Mouse (Mus musculus): ENCODE data around the gene Selenok. TPM values are rescaled to one million over a fixed set of nuclear protein-coding genes. Genes with fewer than 3 reads are reported as not detected.

Gene Selenok
- polyA plus RNA-seq, 1 experiment from 2014 or later: 460 TPM

DNA sequence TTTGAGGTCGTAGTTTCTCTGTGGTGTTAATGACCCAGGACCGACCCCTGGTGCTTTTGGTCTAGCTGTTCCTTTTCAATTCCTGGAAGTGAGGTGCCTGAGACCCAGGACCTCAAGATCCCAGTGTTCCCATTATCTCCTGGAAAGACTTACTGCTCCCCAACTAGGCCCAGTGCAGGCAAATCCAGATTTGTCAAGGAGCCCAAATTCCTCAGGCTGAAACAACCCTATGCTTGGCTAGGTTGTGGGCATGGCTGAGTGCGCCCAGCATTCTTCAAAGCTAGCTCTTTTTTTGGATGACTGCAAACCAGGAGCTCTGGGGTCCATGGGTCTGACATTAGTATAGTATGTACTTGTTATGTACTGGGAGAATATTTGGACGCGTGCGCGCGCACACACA, 51.3 kb downstream of the Selenok start:
- no peaks in the 10 kb centered on the region for H3K36me3 ChIP-seq (ENCODE audit: poor library complexity, severe bottlenecking)
- no peak for ATAC-seq
- no peak overlapping the region for H3K27ac ChIP-seq
- no peaks in the 10 kb centered on the region for H3K27me3 ChIP-seq
- no peak overlapping the region for H3K4me2 ChIP-seq
- H3K9ac ChIP-seq: no peak overlapping the region
- no peaks in the 10 kb centered on the region for H3K9me3 ChIP-seq (replicated peaks)
- WGBS: 92% methylated on average over 8 of the region's 8 CpGs
- H3K4me1 ChIP-seq: no peaks in the 10 kb centered on the region
- H3K4me3 ChIP-seq: no peak overlapping the region

DNA sequence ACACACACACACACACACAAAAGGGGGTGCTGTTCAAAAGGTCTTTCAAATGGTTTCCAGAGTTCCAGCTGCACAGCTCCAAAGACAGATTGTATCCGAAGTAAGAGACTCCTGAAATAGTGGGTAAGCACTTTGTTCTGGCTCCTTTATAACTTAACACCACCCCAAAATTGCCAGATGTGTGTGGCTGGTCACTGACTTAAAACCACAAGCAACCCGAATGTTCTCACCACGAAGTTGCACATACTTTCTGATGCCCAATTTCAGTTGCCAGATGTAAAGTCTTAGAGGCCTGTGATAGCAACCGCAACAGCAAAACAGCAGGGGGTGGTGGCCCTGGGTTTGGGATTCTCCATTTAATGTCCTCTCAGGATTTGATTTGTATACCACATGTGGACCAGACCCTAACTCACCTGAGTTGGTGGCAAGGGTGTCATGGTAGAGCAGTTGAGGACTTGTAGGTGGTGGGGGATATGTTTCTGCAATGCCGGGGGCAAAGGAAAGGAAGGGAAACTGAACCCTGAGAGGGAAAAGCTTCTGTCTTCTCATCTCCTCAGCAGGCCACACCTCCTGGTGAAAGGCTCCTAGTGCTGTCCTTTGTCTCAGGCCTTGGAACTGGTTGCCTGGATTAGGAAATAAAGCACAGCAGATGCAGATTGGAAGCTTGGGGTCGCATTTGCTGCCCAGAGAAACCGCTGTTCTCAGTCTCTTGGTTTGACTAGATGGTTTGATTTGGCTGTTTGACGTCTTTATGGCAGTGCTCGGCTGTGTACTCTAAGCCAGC, 51.9 kb downstream of the Selenok start:
- Histone ChIP-seq H3K27me3 (no peaks in the 10 kb centered on the region), H3K4me2 (no peak overlapping the region), H3K27ac (no peak overlapping the region), H3K9me3 (replicated peaks) (no peaks in the 10 kb centered on the region), H3K4me3 (no peak overlapping the region), H3K4me1 (no peaks in the 10 kb centered on the region), H3K9ac (no peak overlapping the region), H3K36me3 (ENCODE audit: poor library complexity, severe bottlenecking) (no peaks in the 10 kb centered on the region)
- ATAC-seq: no peak
- WGBS: 47% methylated on average over 9 of the region's 9 CpGs

DNA sequence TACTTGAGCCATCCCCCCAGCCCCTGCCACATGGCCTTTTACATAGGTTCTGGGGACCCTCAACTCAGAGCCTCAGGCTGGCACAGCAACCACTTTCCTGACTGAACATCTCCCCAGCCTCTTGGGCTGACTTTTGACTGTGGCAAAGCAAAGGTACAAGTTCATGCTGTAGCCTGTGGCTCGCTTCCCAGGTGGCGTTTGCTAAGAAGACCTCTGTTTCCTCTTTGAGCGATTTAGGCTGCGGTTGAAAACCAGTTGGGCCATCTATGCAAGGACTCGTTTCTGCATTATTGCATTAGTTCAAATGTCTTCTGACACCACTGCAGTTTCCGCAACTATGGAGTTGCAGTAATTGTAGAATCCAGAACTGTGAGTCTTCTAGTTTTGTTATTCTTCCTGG, 54.4 kb downstream of the Selenok start:
- H3K4me1 ChIP-seq: no peaks in the 10 kb centered on the region
- no peak overlapping the region for H3K9ac ChIP-seq
- no peak overlapping the region for H3K27ac ChIP-seq
- WGBS: 91% methylated on average over 6 of the region's 6 CpGs
- no peak overlapping the region for H3K4me2 ChIP-seq
- H3K4me3 ChIP-seq: no peak overlapping the region
- no peak for ATAC-seq
- no peaks in the 10 kb centered on the region for H3K27me3 ChIP-seq
- H3K36me3 ChIP-seq (ENCODE audit: poor library complexity, severe bottlenecking): no peaks in the 10 kb centered on the region
- H3K9me3 ChIP-seq (replicated peaks): no peaks in the 10 kb centered on the region

DNA sequence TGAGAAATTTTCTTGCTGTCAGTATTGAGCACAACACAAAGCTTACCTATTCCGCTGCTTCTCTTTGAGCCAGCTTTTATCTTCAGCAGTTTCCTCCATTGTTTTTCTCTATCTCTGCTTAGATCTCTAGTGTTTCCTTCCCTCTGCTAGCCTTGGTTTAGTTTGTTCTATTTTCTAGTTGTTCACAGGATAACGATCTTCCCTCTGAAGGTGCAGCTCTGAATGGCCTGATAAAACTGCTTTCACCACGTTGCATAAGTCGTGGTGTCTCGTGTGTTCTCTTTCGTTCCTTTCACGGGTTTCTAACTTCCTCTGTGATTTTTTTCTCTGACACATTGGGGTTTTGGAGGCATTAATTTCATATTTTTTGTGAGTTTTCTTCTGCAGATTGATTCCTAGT, 56.3 kb downstream of the Selenok start:
- H3K27ac ChIP-seq: no peak overlapping the region
- no peaks in the 10 kb centered on the region for H3K9me3 ChIP-seq (replicated peaks)
- WGBS: 56% methylated on average over 7 of the region's 7 CpGs
- H3K27me3 ChIP-seq: no peaks in the 10 kb centered on the region
- no peaks in the 10 kb centered on the region for H3K4me1 ChIP-seq
- no peak overlapping the region for H3K4me3 ChIP-seq
- no peak overlapping the region for H3K9ac ChIP-seq
- H3K4me2 ChIP-seq: no peak overlapping the region
- no peaks in the 10 kb centered on the region for H3K36me3 ChIP-seq (ENCODE audit: poor library complexity, severe bottlenecking)
- ATAC-seq: no peak

Small RNA genes within 50 kb of the gene (microRNA-seq; reads per million reads assigned to microRNA genes)
- gene Mir6947: not detected

Other genes with a start within 250 kb of the Selenok start
- 12.3 and 16.6 TPM in 2 replicates for gene Cacna2d3, start 246.4 kb upstream of the Selenok start, polyA plus RNA-seq (2015; fragmentation: Nextera tagmentation; extraction: Ambion mirVana)
- 87.0 and 98.0 TPM in 2 replicates for gene Actr8, start 10.0 kb downstream of the Selenok start, polyA plus RNA-seq (2015; fragmentation: Nextera tagmentation; extraction: Ambion mirVana)
- gene Il17rb, start 40.6 kb downstream of the Selenok start, polyA plus RNA-seq (2015; fragmentation: Nextera tagmentation; extraction: Ambion mirVana): 0.88 and 1.1 TPM in 2 replicates
- 0.04 TPM in 2 replicates for gene Chdh, start 40.7 kb downstream of the Selenok start, polyA plus RNA-seq (2015; fragmentation: Nextera tagmentation; extraction: Ambion mirVana)